Mouse (Mus musculus): Measurements from ENCODE around the gene Actr3b.

The Actr3b gene

DNA sequence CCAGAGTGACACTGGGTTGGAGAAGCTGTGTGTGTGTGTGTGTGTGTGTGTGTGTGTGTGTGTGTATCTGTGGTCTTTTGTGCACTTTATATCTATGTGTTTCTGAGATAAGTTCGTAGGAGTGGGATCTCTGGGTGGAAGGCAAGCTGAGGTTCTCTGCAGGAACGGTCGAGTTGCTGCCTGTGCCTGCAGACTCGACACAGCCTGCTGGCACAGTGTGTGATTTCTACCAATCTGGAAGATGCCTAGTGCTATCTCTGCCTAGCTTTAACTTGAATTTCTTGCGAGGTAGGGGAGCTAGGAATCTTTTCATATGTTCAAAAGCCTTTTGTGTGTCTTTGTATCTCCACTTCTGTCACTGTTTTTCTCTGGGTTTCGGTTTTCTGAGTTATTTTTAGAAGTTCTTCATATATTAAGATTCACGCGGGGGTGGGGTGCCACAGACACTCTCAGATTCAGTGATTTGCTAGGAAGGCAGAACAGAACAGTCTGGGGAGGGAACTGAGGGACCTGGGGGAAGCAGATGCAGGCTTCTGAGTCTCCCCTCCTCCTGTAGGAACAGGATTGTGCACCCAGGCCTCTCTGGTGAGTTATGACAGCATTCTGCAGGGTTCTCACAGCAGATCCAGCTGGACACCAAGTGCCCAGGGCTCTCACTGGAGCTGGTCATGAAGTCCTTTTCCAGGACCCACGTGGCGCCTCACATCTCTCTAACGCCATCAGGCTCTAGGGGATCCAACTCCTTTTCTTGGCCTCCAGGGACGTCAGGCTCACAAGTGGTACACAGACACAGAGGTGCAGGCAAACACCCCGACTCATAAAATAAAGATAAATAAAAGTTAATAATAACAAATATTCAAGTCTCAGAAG lies 14.4 kb downstream of the Actr3b start:
- DNase-seq (ENCODE audit: low read depth, low spot score), result peak; percentile 21

- DNase-seq (ENCODE audit: low read depth, low spot score), result no peak
These were observed 31.8 kb downstream of the Actr3b start for GRCm38 (mm10) chr5:25791570-25791969.

GRCm38 (mm10) chr5:25797776-25798175 lies 38.0 kb downstream of the Actr3b start:
- DNase-seq (ENCODE audit: low read depth, low spot score), result no peak

GRCm38 (mm10) chr5:25800929-25801328 lies 41.1 kb downstream of the Actr3b start:
- no peak for DNase-seq (ENCODE audit: low read depth, low spot score)

GRCm38 (mm10) chr5:25801744-25802143 lies 41.9 kb downstream of the Actr3b start:
- DNase-seq (ENCODE audit: low read depth, low spot score), result no peak

GRCm38 (mm10) chr5:25804569-25804968 lies 44.8 kb downstream of the Actr3b start:
- peak; percentile 7 for DNase-seq (ENCODE audit: low read depth, low spot score)

- no peak for DNase-seq (ENCODE audit: low read depth, low spot score)
These were observed 53.1 kb downstream of the Actr3b start for GRCm38 (mm10) chr5:25812922-25813321.

GRCm38 (mm10) chr5:25829308-25830094 lies 69.7 kb downstream of the Actr3b start:
- no peak for DNase-seq (ENCODE audit: low read depth, low spot score)

- no peak for DNase-seq (ENCODE audit: low read depth, low spot score)
These were observed 71.0 kb downstream of the Actr3b start for GRCm38 (mm10) chr5:25830802-25831201.

DNA sequence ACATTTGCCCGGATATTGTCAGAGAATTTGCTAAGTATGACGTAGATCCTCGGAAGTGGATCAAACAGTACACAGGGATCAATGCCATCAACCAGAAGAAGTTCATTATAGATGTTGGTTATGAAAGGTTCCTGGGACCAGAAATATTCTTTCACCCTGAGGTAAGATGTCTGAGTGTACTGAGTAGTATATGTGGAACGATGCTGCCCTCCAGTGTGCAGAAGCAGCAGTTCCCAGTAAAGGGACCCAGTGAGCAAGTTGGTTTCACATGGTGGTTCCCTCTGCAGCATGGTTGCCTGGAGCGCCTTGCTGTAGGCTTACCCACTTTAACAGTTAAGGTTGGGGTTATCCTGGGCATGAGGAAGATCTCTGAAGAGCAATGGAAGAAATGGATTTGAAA lies 71.8 kb downstream of the Actr3b start:
- DNase-seq (ENCODE audit: low read depth, low spot score), result peak; percentile 57

DNA sequence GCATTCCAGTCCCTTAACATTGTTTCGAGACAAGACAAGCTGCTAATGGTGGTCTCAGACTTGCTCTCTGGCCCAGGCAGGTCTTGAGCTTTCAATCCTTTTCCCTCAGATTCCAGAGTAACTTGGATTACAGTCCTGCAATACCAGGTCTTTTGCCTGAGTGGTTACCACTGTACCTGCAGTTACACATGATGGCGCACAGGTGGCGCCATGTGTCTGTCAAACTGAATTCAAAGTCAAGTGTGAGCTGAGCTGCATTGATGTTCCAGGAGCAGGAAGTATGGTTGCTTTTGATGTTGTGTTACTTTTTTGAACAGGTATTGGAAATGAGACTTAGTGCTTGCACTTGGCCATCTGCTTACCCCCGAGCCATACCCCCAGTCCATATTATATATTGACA lies 79.6 kb downstream of the Actr3b start:
- peak; percentile 53 for DNase-seq (ENCODE audit: low read depth, low spot score)

DNA sequence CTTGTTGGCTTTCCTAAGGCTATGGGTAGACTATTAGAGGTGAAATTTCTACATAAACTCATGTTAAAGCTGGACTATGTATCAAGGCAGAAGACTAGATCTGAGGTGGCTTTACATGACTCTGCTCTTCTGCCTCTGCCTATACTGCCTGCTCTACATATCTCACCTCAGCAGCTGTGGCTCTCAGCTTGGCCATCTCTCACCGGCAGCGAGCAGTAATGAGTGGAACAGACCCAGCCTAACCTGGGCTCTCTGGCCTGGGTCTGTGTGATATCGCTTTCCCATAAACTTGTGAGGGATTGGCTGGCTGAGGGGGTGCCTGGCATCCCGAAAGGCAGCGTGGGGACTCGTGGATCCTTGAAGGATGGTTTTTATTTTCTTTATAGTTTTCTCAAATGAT lies 86.8 kb downstream of the Actr3b start:
- DNase-seq (ENCODE audit: low read depth, low spot score), result no peak

DNA sequence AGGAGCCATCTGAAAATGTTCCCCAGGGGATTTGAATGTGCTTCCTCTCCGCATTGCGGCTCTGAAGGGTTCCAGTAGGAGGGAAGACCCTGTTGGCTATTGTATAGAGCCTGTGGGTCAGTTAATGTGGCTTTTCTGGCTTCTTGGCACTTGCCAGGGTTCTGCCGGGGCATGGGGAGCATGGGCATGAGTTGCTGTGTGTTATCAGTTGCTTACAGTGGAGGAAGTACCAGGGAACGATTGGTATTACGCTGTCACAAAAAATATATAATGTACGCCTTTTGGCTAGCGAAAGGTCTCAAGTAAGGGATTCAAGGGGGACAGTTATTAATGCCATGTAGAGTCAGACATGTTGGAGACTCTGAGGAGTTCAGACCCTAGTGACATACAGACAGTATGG lies 87.4 kb downstream of the Actr3b start:
- no peak for DNase-seq (ENCODE audit: low read depth, low spot score)

DNA sequence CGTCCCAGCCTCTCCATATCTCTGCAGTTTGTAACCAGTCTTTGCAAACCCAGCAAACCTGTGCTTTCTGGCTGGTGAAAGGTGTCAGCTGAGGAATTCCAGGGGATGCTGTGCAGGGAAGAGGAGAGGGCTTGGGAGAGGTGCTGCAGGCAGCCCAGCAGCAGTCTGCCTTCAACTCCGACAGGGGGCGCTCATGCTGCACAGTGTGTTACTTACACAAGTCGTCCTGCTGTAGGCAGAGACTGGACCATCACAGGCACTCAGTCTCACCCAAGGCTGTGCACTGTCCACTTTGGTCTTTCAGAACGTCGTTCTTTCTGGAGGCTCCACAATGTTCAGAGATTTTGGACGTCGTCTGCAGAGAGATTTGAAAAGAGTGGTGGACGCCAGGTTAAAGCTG lies 88.3 kb downstream of the Actr3b start:
- peak; percentile 69 for DNase-seq (ENCODE audit: low read depth, low spot score)

- DNase-seq (ENCODE audit: low read depth, low spot score), result no peak
These were observed 106.4 kb downstream of the Actr3b start for GRCm38 (mm10) chr5:25866201-25866600.

GRCm38 (mm10) chr5:25869880-25870279 lies 110.1 kb downstream of the Actr3b start:
- no peak for DNase-seq (ENCODE audit: low read depth, low spot score)

GRCm38 (mm10) chr5:25870632-25871031 lies 110.8 kb downstream of the Actr3b start:
- DNase-seq (ENCODE audit: low read depth, low spot score), result no peak

DNA sequence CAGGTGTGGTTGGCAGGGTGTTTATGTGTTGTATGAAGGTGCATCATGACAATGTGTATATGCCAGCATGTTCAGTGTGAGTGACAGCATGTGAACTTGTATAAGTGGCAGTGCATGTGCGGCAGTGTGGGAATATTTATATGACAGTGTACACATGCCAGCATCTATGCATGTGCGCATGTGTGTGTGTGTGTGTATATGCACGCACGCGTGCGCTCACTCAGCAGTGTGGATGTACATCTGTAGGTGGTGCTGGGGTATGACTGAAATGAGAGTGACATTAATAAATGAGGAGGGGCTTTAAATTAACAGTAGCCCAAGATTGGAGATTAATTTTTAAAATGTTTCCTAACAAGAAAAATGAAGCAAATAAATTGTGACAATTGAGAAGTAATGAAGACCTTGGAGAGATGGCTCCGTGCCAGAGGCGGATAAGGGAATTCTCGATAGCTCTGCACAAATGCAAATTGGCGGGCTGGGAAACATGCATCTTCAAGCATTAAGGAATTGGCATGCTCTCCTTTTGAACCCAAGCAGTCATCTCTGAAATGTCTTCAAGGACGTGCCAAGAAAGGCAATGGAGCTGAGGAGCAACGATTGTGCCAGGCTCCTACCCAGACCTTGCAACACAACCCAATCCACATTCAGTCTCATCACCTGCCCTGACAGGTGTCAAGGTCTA lies 111.7 kb downstream of the Actr3b start:
- no peak for DNase-seq (ENCODE audit: low read depth, low spot score)

GRCm38 (mm10) chr5:25873046-25873445 lies 113.2 kb downstream of the Actr3b start:
- peak; percentile 31 for DNase-seq (ENCODE audit: low read depth, low spot score)

- peak; percentile 37 for DNase-seq (ENCODE audit: low read depth, low spot score)
These were observed 116.1 kb downstream of the Actr3b start for GRCm38 (mm10) chr5:25875927-25876326.

GRCm38 (mm10) chr5:25877281-25877680 lies 117.5 kb downstream of the Actr3b start:
- no peak for DNase-seq (ENCODE audit: low read depth, low spot score)

GRCm38 (mm10) chr5:25877996-25878395 lies 118.2 kb downstream of the Actr3b start:
- DNase-seq (ENCODE audit: low read depth, low spot score), result no peak
